Mouse (Mus musculus) small intestine, adult 2 months (tissue): ENCODE data around the gene Optc. TPM values are rescaled to one million over a fixed set of nuclear protein-coding genes. Genes with fewer than 3 reads are reported as not detected.

Experiments
- H3K27ac ChIP-seq: fragments of 200-500 bp; 2 replicates; pipeline ENCODE4 v1.5.1; 2012; ENCODE audit warnings: low read depth, low read length, control low read depth, inconsistent platforms; ENCODE audit not compliant: insufficient read depth
- H3K27me3 ChIP-seq: fragments of 200-500 bp; 2 replicates; pipeline ENCODE4 v1.6.1; 2012; ENCODE audit warnings: mild to moderate bottlenecking, moderate library complexity, low read length, inconsistent platforms; ENCODE audit not compliant: control insufficient read depth, insufficient read depth
- H3K36me3 ChIP-seq: fragments of 200-500 bp; 2 replicates; pipeline ENCODE4 v1.6.1; 2012; ENCODE audit warnings: mild to moderate bottlenecking, low read length, control low read depth, inconsistent platforms; ENCODE audit not compliant: control insufficient read depth, insufficient read depth
- H3K4me1 ChIP-seq: fragments of 200-500 bp; 2 replicates; pipeline ENCODE4 v1.6.1; 2012; ENCODE audit warnings: low read length, inconsistent platforms, mixed read lengths; ENCODE audit not compliant: control insufficient read depth, insufficient read depth, insufficient read length
- H3K4me3 ChIP-seq: fragments of 200-500 bp; 2 replicates; pipeline ENCODE4 v1.5.1; 2012; ENCODE audit warnings: low read depth, mild to moderate bottlenecking, control low read depth, inconsistent platforms, low read length, moderate library complexity
- CTCF ChIP-seq: fragments of 200-500 bp; IDR thresholded peaks from 2 replicates; pipeline ENCODE4 v1.5.1; 2012; ENCODE audit warnings: low read depth, mild to moderate bottlenecking, control low read depth, inconsistent platforms, low read length, moderate library complexity, mixed read lengths; ENCODE audit not compliant: insufficient replicate concordance, insufficient read length; ENCODE audit errors: extremely low read depth
- POLR2A ChIP-seq: fragments of 200-500 bp; IDR thresholded peaks from 2 replicates; pipeline ENCODE4 v1.6.1; 2012; ENCODE audit warnings: low read depth, mild to moderate bottlenecking, control low read depth, inconsistent platforms, low read length, moderate library complexity
- WGBS: fragments of 180-500 bp; shearing (Covaris S2); methylation state at CpG from one replicate; pipeline ENCODE4 v1.1.7; 2018; 5-methylcytosine and 5-hydroxymethylcytosine counted together
- polyA plus RNA-seq: library from polyadenylated mRNA; depleted of rRNA; stranded (reverse); fragments of >200 nt; gene quantifications from 2 replicates; pipeline ENCODE4 v1.2.3, GENCODE M21; 2012; rRNA removed

The Optc gene
- polyA plus RNA-seq = 5.0 and 8.3 TPM in 2 replicates

DNA sequence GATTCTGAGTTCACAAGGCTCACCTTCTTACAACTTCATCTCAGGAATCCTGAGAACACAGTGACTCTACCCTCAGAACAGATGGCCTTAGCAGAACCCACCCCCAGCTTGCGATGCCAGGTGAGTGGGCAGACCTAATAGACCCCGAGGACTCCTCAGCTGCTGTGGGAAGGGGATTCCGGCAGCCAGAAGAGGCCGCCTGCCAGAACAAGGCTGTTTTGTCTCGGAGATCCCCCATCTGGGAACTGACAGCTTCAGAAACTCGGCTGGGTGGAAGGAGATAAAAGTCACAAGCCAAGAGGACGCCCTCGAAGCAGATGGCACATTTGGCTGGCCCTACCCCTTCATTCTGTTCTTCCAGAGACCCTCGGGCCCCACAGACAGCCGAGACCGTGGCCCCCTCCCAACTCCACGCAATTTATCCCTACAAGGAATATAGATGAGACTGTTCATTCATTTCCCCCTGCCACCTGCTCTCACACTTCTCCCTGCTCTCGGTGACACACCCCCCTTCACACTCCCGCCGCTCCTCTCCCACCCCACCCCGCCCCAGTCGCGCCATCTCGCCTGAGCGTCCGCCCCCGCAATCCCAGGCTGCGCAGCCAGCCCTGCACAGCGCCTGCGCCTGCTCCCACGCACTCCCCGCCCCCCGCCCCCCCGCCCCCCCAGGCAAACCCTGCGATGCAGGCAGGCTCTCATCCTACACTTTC lies at the start of gene Optc:
Gene Optc, minus strand, starts transcription at position 51 of the 710 bp plus-strand sequence.
- whole genome bisulfite sequencing = 7% methylated on average over 30 of the region's 30 CpGs
- no peaks in the 10 kb centered on the region; the same call in 1 of the 2 replicates for H3K27me3 ChIP-seq
- H3K4me3 ChIP-seq = peak within 1 kb of the TSS; percentile 56
- no peaks in the 10 kb centered on the region for H3K36me3 ChIP-seq
- H3K4me1 ChIP-seq = peaks cover 3% of the 10 kb centered on the region
- H3K27ac ChIP-seq = peak within 1 kb of the TSS; percentile 37; the same call in 1 of the 2 replicates
- TF ChIP-seq POLR2A (no peak), CTCF (no peak)

DNA sequence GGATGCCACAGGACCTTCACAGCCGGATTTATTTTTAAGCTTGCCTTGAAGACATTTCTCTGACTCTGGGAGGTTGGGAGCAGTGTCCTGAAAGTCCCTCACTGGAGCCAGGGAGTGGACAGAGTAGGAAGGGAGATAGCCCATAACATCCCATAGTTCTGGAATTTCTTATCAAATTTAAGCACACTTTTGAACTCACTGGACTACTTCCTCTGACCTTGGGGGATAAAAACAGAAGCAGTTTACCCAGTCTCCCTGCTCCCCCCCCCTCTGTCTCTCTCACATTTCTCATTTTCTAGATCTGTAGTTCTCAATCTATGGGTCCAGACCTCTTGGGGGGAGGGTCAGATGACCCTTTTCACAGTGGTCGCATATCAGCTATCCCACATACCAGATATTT lies 46.2 kb upstream of the Optc start:
- H3K27ac ChIP-seq = no peak overlapping the region
- WGBS = 81% methylated on average over 2 of the region's 2 CpGs
- H3K27me3 ChIP-seq = no peaks in the 10 kb centered on the region
- H3K4me3 ChIP-seq = no peak overlapping the region
- no peaks in the 10 kb centered on the region for H3K4me1 ChIP-seq
- no peaks in the 10 kb centered on the region for H3K36me3 ChIP-seq
- TF ChIP-seq CTCF = no peak
- no peak for TF ChIP-seq POLR2A

DNA sequence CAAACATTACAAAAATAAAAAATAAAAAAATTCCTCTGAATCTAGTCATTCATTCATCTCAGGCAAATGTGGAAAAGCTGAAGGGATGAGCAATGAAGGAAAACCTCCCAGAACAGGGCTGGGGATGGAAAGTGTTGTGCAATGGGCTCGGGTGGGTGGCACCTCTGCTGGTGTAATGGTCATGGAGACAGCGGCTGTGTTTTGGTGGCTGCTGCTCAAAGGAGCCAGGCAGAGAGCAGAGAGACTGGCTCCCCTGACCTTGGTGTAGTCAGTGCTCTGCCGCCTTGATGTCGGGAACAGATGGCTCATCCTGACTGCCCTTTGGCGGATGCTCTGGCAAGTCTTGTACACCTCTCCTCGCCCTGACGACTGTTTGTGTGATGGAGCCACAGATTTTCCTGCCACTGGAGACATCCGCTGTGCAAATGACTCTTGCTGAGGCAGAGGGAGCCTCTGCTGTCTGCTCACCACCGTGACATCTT lies 45.5 kb upstream of the Optc start:
- Histone ChIP-seq H3K27me3 (no peaks in the 10 kb centered on the region), H3K36me3 (no peaks in the 10 kb centered on the region), H3K27ac (no peak overlapping the region), H3K4me1 (no peaks in the 10 kb centered on the region), H3K4me3 (no peak overlapping the region)
- WGBS = 75% methylated on average over 9 of the region's 9 CpGs
- no peak for TF ChIP-seq CTCF

DNA sequence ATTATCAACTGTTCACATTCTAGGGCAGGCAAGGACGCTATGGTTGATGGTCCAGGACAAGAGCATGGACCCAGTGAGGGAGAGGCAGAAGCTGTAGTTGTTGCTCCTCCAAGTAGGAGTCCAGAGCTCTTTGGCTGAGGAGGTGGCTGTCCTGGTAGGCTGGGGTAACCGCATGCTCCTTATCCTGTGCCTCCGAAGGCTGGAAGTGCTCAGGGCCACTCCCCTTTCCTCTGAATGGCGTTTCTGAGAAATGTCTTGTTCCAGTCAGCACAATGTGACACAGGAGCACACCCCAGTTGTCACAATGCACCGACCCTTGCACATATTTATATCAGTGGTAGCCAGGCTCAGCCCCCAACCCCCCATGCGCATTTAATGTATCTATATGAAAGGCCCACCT lies 43.8 kb upstream of the Optc start:
- no peaks in the 10 kb centered on the region for H3K36me3 ChIP-seq
- no peaks in the 10 kb centered on the region for H3K4me1 ChIP-seq
- H3K27ac ChIP-seq = no peak overlapping the region
- no peaks in the 10 kb centered on the region; the same call in 1 of the 2 replicates for H3K27me3 ChIP-seq
- no peak overlapping the region for H3K4me3 ChIP-seq
- WGBS = 71% methylated on average over 6 of the region's 6 CpGs
- no peak for TF ChIP-seq POLR2A
- TF ChIP-seq CTCF = no peak

DNA sequence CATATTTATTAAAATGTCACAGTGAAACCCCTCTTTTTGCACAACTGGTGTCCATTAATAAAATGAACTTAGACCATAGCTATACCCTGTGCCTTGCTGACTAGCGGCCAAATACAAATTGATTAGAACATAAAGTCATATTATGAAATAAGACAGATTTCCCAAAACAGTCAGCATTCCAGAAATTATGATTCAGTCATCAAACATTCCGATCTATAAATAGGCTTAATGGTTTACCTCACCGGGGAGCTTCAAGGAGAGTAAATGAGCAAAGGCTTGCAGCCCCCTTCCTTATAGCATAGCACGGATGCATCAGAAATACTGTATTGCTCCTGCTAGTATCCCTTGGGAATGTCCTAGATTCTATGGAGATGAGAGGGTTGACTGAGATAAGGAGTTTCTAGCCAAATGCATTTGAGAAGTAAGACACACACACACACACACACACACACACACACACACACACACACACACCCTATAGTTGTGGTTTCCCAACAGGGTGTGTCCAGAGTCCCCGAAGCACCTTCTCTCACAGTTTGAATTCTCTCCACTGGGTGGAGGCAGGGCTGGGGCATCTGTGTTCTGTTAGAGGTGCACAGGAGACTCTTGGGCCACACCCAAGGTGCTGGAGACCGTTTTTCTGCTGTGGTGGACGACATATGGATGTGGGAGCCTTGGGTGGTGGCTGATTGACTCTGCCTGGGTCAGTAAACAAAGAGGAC lies 42.4 kb upstream of the Optc start:
- Histone ChIP-seq H3K36me3 (no peaks in the 10 kb centered on the region), H3K27ac (no peak overlapping the region), H3K4me1 (0 out of 2 replicates have a peak, but pooled peaks cover 1% of the 10 kb centered on the region), H3K4me3 (no peak overlapping the region), H3K27me3 (no peaks in the 10 kb centered on the region; the same call in 1 of the 2 replicates)
- TF ChIP-seq CTCF = no peak
- no peak for TF ChIP-seq POLR2A
- 33% methylated on average over 7 of the region's 7 CpGs for WGBS

DNA sequence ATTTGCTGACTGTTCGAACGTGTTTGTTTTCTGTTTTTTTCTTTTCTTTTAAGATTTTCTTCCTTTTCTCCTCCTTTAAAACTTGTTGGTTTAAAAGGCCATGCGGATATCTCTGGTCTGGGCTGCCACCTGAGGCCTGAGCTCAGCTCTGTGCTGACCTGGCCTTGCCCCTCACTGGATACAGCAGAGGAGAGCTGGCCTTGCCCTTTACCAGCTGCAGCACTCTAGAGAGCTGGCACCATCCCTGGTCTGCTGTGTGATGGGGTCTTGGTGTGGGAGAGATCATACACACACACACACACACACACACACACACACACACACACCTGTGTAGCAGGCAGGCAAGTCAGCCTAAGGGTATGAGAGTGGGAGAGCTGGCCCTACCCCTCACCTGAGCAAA lies 37.3 kb upstream of the Optc start:
- Histone ChIP-seq H3K36me3 (no peaks in the 10 kb centered on the region), H3K4me3 (no peak overlapping the region), H3K27me3 (no peaks in the 10 kb centered on the region; the same call in 1 of the 2 replicates), H3K4me1 (peaks cover 3% of the 10 kb centered on the region), H3K27ac (no peak overlapping the region)
- no peak for TF ChIP-seq CTCF
- no peak for TF ChIP-seq POLR2A
- 69% methylated on average over 3 of the region's 3 CpGs for WGBS

DNA sequence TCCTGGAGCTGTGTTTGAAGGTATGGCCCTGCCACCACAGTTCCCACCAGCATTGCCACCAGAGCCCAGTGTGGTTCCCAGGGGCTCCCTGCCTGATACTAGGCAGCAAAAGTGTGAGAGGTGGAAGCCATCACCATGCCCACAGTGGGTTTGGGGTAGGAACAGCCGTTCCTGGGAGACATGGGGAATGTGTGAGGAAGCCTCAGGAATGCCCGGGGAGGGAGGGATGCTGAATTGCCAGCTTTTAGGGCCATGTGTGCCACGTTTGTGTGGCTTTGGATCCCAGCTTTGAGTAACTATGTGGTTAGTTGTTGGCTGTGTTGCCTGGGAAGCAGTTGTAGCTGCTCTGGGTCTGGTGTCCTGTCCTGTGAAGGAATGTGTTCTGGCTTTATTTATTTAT lies 34.1 kb upstream of the Optc start:
- Histone ChIP-seq H3K4me3 (no peak overlapping the region), H3K27ac (no peak overlapping the region), H3K36me3 (no peaks in the 10 kb centered on the region), H3K27me3 (no peaks in the 10 kb centered on the region), H3K4me1 (peaks cover 3% of the 10 kb centered on the region)
- TF ChIP-seq POLR2A = no peak
- no peak for TF ChIP-seq CTCF
- 86% methylated on average over 3 of the region's 3 CpGs for WGBS
